Mouse (Mus musculus): ENCODE measurements around the gene Cep295. TPM values are rescaled to one million over a fixed set of nuclear protein-coding genes. Genes with fewer than 3 reads are reported as not detected.

Cep295 gene
- 21.4 and 26.9 TPM in 2 replicates for polyA plus RNA-seq (2014; fragmentation: Nextera tagmentation; extraction: Ambion mirVana)

DNA sequence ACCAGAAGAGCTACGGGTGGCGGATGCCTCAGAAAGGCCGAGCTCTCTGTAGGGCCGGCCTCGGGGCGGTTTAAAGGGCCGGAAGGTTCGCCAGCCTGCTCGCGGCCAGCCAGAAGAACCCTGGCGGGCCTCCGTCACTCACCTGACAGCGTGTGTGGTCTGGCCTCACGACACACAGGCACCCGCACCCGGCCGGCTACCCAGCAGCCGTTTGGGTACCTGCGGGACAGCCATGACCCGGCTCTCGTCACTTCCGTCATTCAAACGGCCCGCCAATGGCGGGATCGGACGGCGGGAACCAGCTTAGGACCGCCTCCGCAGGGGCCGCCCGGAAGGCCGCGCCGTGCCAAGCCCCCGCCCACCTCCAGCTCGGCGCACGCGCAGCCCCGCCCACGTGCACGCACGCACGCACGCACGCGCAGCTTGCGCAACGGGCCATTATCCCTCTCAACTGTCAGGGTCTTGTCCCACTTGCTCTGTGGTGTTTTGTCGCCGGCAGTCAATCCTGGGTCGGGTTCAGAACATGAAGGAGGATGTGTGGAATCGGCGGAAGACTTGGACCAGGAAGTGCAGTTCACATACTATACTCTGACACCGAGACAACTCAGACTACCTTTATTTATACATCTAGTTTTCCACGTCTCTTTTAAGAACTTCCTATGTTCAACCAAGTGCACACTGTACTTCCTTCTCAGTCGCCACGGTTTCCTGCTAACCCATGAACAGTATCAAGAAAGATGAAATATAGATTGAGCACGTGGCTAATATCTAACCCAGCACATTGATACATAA is at the start of gene Cep295:
Cep295 (minus strand) TSS at position 305 of the 792 bp plus-strand sequence.
- peaks cover 8% of the 10 kb centered on the region; the same call in 1 of the 2 replicates for H3K36me3 ChIP-seq (ENCODE audit: control insufficient read depth, insufficient read depth, low read length)
- no peaks in the 10 kb centered on the region for H3K27me3 ChIP-seq (ENCODE audit: control insufficient read depth, insufficient read depth, low read length)
- 0 out of 2 replicates have a peak, but pooled peaks cover 6% of the 10 kb centered on the region for H3K4me1 ChIP-seq (ENCODE audit: control insufficient read depth, insufficient read depth, low read length)
- WGBS: 3% methylated on average over 60 of the region's 60 CpGs
- H3K27ac ChIP-seq (ENCODE audit: low read depth, low read length): peak within 1 kb of the TSS; percentile 81
- H3K4me3 ChIP-seq (ENCODE audit: low read length): peak within 1 kb of the TSS; percentile 90
- peak within 1 kb of the TSS; percentile 56 for H3K4me2 ChIP-seq (replicated peaks; ENCODE audit: low read depth, low read length)
- H3K9ac ChIP-seq (ENCODE audit: low read depth, low read length): peak within 1 kb of the TSS; percentile 85
- H3K9me3 ChIP-seq (ENCODE audit: control insufficient read depth, low read length): no peaks in the 10 kb centered on the region
- ATAC-seq (ENCODE audit: low FRiP score, low TSS enrichment): peak; percentile 99

DNA sequence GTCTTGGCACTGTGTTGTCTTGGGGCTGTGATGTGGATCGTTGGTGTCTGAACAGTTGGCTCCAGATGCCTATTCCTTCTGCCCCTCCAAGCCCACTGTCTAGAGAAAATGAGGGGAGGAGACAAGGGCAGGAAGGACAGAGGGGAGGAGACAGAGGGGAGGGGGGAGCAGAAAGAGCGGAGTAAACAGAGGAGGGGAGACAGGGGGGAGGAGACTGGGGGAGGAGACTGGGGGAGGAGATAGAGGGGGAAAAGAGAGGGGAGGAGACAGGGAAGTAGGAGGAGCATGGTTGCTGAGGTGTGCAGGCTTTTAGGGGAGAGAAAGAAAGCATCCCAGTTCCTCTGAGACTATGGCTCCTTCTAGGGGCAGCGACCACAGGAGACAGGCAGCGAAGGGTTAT is 40.0 kb upstream of the Cep295 start:
- Histone ChIP-seq H3K36me3 (ENCODE audit: control insufficient read depth, insufficient read depth, low read length) (no peaks in the 10 kb centered on the region), H3K9ac (ENCODE audit: low read depth, low read length) (no peak overlapping the region), H3K27me3 (ENCODE audit: control insufficient read depth, insufficient read depth, low read length) (no peaks in the 10 kb centered on the region), H3K9me3 (ENCODE audit: control insufficient read depth, low read length) (no peaks in the 10 kb centered on the region), H3K4me2 (replicated peaks; ENCODE audit: low read depth, low read length) (no peak overlapping the region), H3K27ac (ENCODE audit: low read depth, low read length) (no peak overlapping the region), H3K4me1 (ENCODE audit: control insufficient read depth, insufficient read depth, low read length) (no peaks in the 10 kb centered on the region), H3K4me3 (ENCODE audit: low read length) (no peak overlapping the region)
- 62% methylated on average over 4 of the region's 4 CpGs for WGBS
- peak; percentile 32 for ATAC-seq (ENCODE audit: low FRiP score, low TSS enrichment)

GRCm38 (mm10) chr9:15395353-15395942 is 37.9 kb upstream of the Cep295 start:
- Histone ChIP-seq H3K9me3 (ENCODE audit: control insufficient read depth, low read length) (no peaks in the 10 kb centered on the region), H3K9ac (ENCODE audit: low read depth, low read length) (no peak overlapping the region), H3K27ac (ENCODE audit: low read depth, low read length) (no peak overlapping the region), H3K36me3 (ENCODE audit: control insufficient read depth, insufficient read depth, low read length) (no peaks in the 10 kb centered on the region), H3K4me3 (ENCODE audit: low read length) (no peak overlapping the region), H3K27me3 (ENCODE audit: control insufficient read depth, insufficient read depth, low read length) (no peaks in the 10 kb centered on the region), H3K4me1 (ENCODE audit: control insufficient read depth, insufficient read depth, low read length) (no peaks in the 10 kb centered on the region), H3K4me2 (replicated peaks; ENCODE audit: low read depth, low read length) (no peak overlapping the region)
- no peak for ATAC-seq (ENCODE audit: low FRiP score, low TSS enrichment)
- 75% methylated on average over 1 of the region's 1 CpGs for WGBS

GRCm38 (mm10) chr9:15387075-15387643 is 29.6 kb upstream of the Cep295 start:
- Histone ChIP-seq H3K36me3 (ENCODE audit: control insufficient read depth, insufficient read depth, low read length) (no peaks in the 10 kb centered on the region), H3K27me3 (ENCODE audit: control insufficient read depth, insufficient read depth, low read length) (no peaks in the 10 kb centered on the region), H3K4me3 (ENCODE audit: low read length) (no peak overlapping the region), H3K27ac (ENCODE audit: low read depth, low read length) (no peak overlapping the region), H3K4me2 (replicated peaks; ENCODE audit: low read depth, low read length) (no peak overlapping the region), H3K9me3 (ENCODE audit: control insufficient read depth, low read length) (no peaks in the 10 kb centered on the region), H3K9ac (ENCODE audit: low read depth, low read length) (no peak overlapping the region), H3K4me1 (ENCODE audit: control insufficient read depth, insufficient read depth, low read length) (no peaks in the 10 kb centered on the region)
- ATAC-seq (ENCODE audit: low FRiP score, low TSS enrichment): no peak
- 87% methylated on average over 5 of the region's 5 CpGs for WGBS

DNA sequence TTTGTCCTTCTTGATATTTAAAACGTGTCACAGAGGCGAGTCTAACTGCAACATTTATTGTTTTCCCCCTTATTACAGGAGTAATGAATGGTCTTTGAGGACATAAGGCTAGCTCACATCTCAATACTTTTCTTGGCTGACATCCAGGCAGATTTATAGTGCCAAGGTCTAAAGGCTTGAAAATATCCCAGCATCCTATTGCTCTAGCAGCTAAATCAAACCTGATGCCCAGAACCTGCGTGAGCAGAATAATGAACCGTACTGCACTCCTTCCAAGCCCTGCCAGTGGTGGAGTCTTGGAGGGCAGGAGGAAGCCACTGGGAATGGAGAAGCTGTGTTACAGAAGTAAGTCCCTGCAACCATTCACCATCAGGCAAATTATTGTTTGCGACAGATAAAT is 26.7 kb upstream of the Cep295 start:
- no peaks in the 10 kb centered on the region for H3K27me3 ChIP-seq (ENCODE audit: control insufficient read depth, insufficient read depth, low read length)
- H3K27ac ChIP-seq (ENCODE audit: low read depth, low read length): no peak overlapping the region
- 61% methylated on average over 5 of the region's 5 CpGs for WGBS
- ATAC-seq (ENCODE audit: low FRiP score, low TSS enrichment): no peak
- no peak overlapping the region for H3K9ac ChIP-seq (ENCODE audit: low read depth, low read length)
- H3K4me2 ChIP-seq (replicated peaks; ENCODE audit: low read depth, low read length): no peak overlapping the region
- H3K4me1 ChIP-seq (ENCODE audit: control insufficient read depth, insufficient read depth, low read length): no peaks in the 10 kb centered on the region
- no peaks in the 10 kb centered on the region for H3K36me3 ChIP-seq (ENCODE audit: control insufficient read depth, insufficient read depth, low read length)
- H3K9me3 ChIP-seq (ENCODE audit: control insufficient read depth, low read length): no peaks in the 10 kb centered on the region
- no peak overlapping the region for H3K4me3 ChIP-seq (ENCODE audit: low read length)

DNA sequence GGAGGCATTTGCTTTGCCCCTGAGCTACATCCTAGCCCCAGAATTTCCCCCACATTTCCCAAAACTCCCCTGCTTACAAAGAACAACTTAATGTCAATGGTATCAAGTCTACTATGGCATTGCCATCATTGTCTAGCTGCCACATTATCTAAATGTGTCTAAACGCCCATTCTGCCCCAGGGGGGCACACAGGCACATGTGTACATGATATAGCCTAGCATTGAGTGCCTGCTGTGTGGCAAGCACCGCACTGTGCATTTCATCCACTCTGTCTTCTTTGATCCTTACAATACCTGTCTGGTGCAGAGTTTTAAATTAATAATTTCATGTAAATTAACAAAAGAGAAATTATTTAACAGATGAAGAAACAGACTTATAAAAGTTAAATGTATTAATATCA is 8.7 kb upstream of the Cep295 start:
- H3K27ac ChIP-seq (ENCODE audit: low read depth, low read length): no peak overlapping the region
- 74% methylated on average over 2 of the region's 2 CpGs for WGBS
- no peak for ATAC-seq (ENCODE audit: low FRiP score, low TSS enrichment)
- H3K27me3 ChIP-seq (ENCODE audit: control insufficient read depth, insufficient read depth, low read length): no peaks in the 10 kb centered on the region
- H3K4me2 ChIP-seq (replicated peaks; ENCODE audit: low read depth, low read length): no peak overlapping the region
- no peak overlapping the region for H3K4me3 ChIP-seq (ENCODE audit: low read length)
- H3K4me1 ChIP-seq (ENCODE audit: control insufficient read depth, insufficient read depth, low read length): no peaks in the 10 kb centered on the region
- H3K36me3 ChIP-seq (ENCODE audit: control insufficient read depth, insufficient read depth, low read length): no peaks in the 10 kb centered on the region
- H3K9me3 ChIP-seq (ENCODE audit: control insufficient read depth, low read length): no peaks in the 10 kb centered on the region
- H3K9ac ChIP-seq (ENCODE audit: low read depth, low read length): no peak overlapping the region

GRCm38 (mm10) chr9:15365856-15366255 is 8.3 kb upstream of the Cep295 start:
- Histone ChIP-seq H3K4me2 (replicated peaks; ENCODE audit: low read depth, low read length) (no peak overlapping the region), H3K27me3 (ENCODE audit: control insufficient read depth, insufficient read depth, low read length) (no peaks in the 10 kb centered on the region), H3K4me1 (ENCODE audit: control insufficient read depth, insufficient read depth, low read length) (no peaks in the 10 kb centered on the region), H3K4me3 (ENCODE audit: low read length) (no peak overlapping the region), H3K9ac (ENCODE audit: low read depth, low read length) (no peak overlapping the region), H3K27ac (ENCODE audit: low read depth, low read length) (no peak overlapping the region), H3K36me3 (ENCODE audit: control insufficient read depth, insufficient read depth, low read length) (no peaks in the 10 kb centered on the region), H3K9me3 (ENCODE audit: control insufficient read depth, low read length) (no peaks in the 10 kb centered on the region)
- WGBS: 93% methylated on average over 1 of the region's 1 CpGs
- peak; percentile 56; the same call in 1 of the 2 replicates for ATAC-seq (ENCODE audit: low FRiP score, low TSS enrichment)

DNA sequence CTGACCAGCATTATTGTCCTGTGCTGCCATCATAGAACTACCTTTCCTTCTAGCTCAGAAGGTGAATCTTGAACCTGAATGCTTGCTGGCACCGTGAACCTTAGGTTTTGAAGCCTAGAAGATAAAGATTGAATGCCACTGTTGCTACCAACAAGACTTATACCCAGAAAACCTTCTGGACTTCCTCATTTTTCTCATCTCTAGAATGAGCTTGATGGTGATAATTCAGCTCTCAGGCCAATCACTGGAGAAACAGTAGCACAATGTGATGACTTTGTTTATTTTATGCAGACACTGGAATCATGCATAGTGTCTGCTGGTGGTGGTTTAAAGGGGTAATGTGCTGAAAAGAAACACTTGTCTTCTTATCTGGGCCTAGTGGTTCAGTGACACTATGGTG is 7.3 kb upstream of the Cep295 start:
- Histone ChIP-seq H3K4me2 (replicated peaks; ENCODE audit: low read depth, low read length) (no peak overlapping the region), H3K27ac (ENCODE audit: low read depth, low read length) (no peak overlapping the region), H3K9ac (ENCODE audit: low read depth, low read length) (no peak overlapping the region), H3K36me3 (ENCODE audit: control insufficient read depth, insufficient read depth, low read length) (no peaks in the 10 kb centered on the region), H3K9me3 (ENCODE audit: control insufficient read depth, low read length) (no peaks in the 10 kb centered on the region), H3K27me3 (ENCODE audit: control insufficient read depth, insufficient read depth, low read length) (no peaks in the 10 kb centered on the region), H3K4me3 (ENCODE audit: low read length) (no peak overlapping the region), H3K4me1 (ENCODE audit: control insufficient read depth, insufficient read depth, low read length) (no peaks in the 10 kb centered on the region)
- no peak for ATAC-seq (ENCODE audit: low FRiP score, low TSS enrichment)
- 85% methylated on average over 1 of the region's 1 CpGs for WGBS

Measured in kidney, embryonic 14.5 days (tissue).